Mouse (Mus musculus) lung, embryonic 14.5 days (tissue): Measurements from ENCODE around the gene Zbtb20. TPM values are rescaled to one million over a fixed set of nuclear protein-coding genes. Genes with fewer than 3 reads are reported as not detected.

Experiments used
- ATAC-seq: fragments of 200-750 bp; cut with Nextera tagmentation; 2 replicates; pipeline ENCODE4 v1.8.0; 2017; ENCODE audit warnings: mild to moderate bottlenecking, moderate TSS enrichment, moderate library complexity; ENCODE audit not compliant: insufficient read depth
- DNase-seq: peaks from one replicate; pipeline ENCODE4 v3.0.0-alpha.2; 2015
- H3K27ac ChIP-seq: fragments of 300-500 bp; sonication (generic); 2 replicates; pipeline ENCODE4 v1.5.1; 2014; ENCODE audit warnings: low read depth, mild to moderate bottlenecking, moderate library complexity
- H3K27me3 ChIP-seq: fragments of 300-500 bp; sonication (generic); 2 replicates; pipeline ENCODE4 v1.6.1; 2014; ENCODE audit warnings: low read length, control low read depth; ENCODE audit not compliant: insufficient read depth
- H3K36me3 ChIP-seq: fragments of 300-500 bp; sonication (generic); 2 replicates; pipeline ENCODE4 v1.6.1; 2014; ENCODE audit warnings: control low read depth; ENCODE audit not compliant: insufficient read depth
- H3K4me1 ChIP-seq: fragments of 300-500 bp; sonication (generic); 2 replicates; pipeline ENCODE4 v1.6.1; 2014; ENCODE audit warnings: antibody characterized with exemption, control low read depth; ENCODE audit not compliant: insufficient read depth
- H3K4me2 ChIP-seq: fragments of 300-500 bp; sonication (generic); 2 replicates; pipeline ENCODE4 v1.6.1; 2014; ENCODE audit warnings: mild to moderate bottlenecking
- H3K4me3 ChIP-seq: fragments of 300-500 bp; sonication (generic); 2 replicates; pipeline ENCODE4 v1.5.1; 2014; ENCODE audit warnings: low read depth, low read length
- H3K9ac ChIP-seq: fragments of 300-500 bp; sonication (generic); 2 replicates; pipeline ENCODE4 v1.6.1; 2014
- H3K9me3 ChIP-seq: fragments of 300-500 bp; sonication (generic); 2 replicates; pipeline ENCODE4 v1.6.1; 2016; ENCODE audit warnings: low read depth, low read length, control low read depth
- CTCF ChIP-seq: IDR thresholded peaks from 2 replicates; pipeline ENCODE4 v1.5.1; 2016; ENCODE audit warnings: antibody characterized with exemption, low read depth
- WGBS: fragments of 180-500 bp; shearing (Covaris S2); extraction: QIAGEN DNeasy Blood & Tissue Kit; methylation state at CpG from one replicate; pipeline ENCODE4 v1.1.7; 2014; 5-methylcytosine and 5-hydroxymethylcytosine counted together
- polyA plus RNA-seq: library from polyadenylated mRNA; unstranded; fragments of >200 nt; fragmentation: Nextera tagmentation; extraction: Ambion mirVana; gene quantifications from 2 replicates; pipeline ENCODE4 v1.2.1, GENCODE M21; 2014

Zbtb20 gene
- polyA plus RNA-seq, 1 experiment from 2014 or later = 17.6 TPM

DNA sequence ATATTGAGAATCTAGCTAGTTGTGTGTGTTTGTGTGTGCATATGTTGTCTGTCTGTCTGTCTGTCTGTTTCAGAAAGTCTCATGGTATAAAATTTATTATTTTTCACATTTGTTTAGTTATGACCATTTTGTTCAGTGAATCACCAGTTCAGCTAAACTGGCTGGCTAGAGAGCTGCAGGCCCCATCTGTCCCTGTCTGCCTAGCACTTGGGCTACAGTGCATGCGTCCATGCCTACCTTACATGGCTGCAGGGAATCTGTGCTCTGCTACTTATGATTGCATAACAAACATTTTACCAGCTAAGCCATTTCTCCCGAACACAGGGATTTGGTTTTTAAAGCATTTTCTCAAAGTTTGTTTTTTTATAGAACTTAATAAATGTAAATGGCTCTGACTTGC lies 150.7 kb downstream of the Zbtb20 start:
- no peaks in the 10 kb centered on the region for H3K27me3 ChIP-seq
- no peak overlapping the region for H3K9ac ChIP-seq
- no peaks in the 10 kb centered on the region for H3K4me1 ChIP-seq
- no peak for TF ChIP-seq CTCF
- H3K4me3 ChIP-seq = no peak overlapping the region
- H3K36me3 ChIP-seq = no peaks in the 10 kb centered on the region
- 69% methylated on average over 2 of the region's 2 CpGs for WGBS
- no peak for ATAC-seq
- no peak overlapping the region for H3K4me2 ChIP-seq
- H3K27ac ChIP-seq = no peak overlapping the region
- H3K9me3 ChIP-seq = no peaks in the 10 kb centered on the region
- no peak for DNase-seq

GRCm38 (mm10) chr16:43029243-43029642 lies 153.6 kb downstream of the Zbtb20 start:
- Histone ChIP-seq H3K27ac (no peak overlapping the region), H3K9ac (no peak overlapping the region), H3K4me2 (no peak overlapping the region), H3K9me3 (no peaks in the 10 kb centered on the region), H3K27me3 (no peaks in the 10 kb centered on the region), H3K36me3 (no peaks in the 10 kb centered on the region), H3K4me3 (no peak overlapping the region), H3K4me1 (no peaks in the 10 kb centered on the region)
- 57% methylated on average over 3 of the region's 3 CpGs for WGBS
- no peak for ATAC-seq
- no peak for TF ChIP-seq CTCF
- no peak for DNase-seq

- H3K36me3 ChIP-seq = no peaks in the 10 kb centered on the region
- whole genome bisulfite sequencing = 41% methylated on average over 6 of the region's 6 CpGs
- H3K27ac ChIP-seq = no peak overlapping the region
- DNase-seq (peak; percentile 13), ATAC-seq (no peak)
- no peak overlapping the region for H3K9ac ChIP-seq
- no peak for TF ChIP-seq CTCF
- H3K4me2 ChIP-seq = no peak overlapping the region
- no peak overlapping the region for H3K4me3 ChIP-seq
- H3K4me1 ChIP-seq = no peaks in the 10 kb centered on the region
- H3K9me3 ChIP-seq = no peaks in the 10 kb centered on the region
- no peaks in the 10 kb centered on the region for H3K27me3 ChIP-seq
These were observed 160.0 kb downstream of the Zbtb20 start for GRCm38 (mm10) chr16:43035709-43036108.

- H3K4me1 ChIP-seq = no peaks in the 10 kb centered on the region
- H3K4me2 ChIP-seq = no peak overlapping the region
- WGBS = 75% methylated on average over 5 of the region's 5 CpGs
- H3K4me3 ChIP-seq = no peak overlapping the region
- H3K9ac ChIP-seq = no peak overlapping the region
- H3K9me3 ChIP-seq = no peaks in the 10 kb centered on the region
- no peak overlapping the region for H3K27ac ChIP-seq
- H3K36me3 ChIP-seq = no peaks in the 10 kb centered on the region
- DNase-seq = no peak
- TF ChIP-seq CTCF = no peak
- no peaks in the 10 kb centered on the region for H3K27me3 ChIP-seq
- no peak for ATAC-seq
These were observed 160.8 kb downstream of the Zbtb20 start for GRCm38 (mm10) chr16:43036510-43036909.

GRCm38 (mm10) chr16:43037320-43037719 lies 161.6 kb downstream of the Zbtb20 start:
- 86% methylated on average over 4 of the region's 4 CpGs for whole genome bisulfite sequencing
- no peak overlapping the region for H3K27ac ChIP-seq
- no peak overlapping the region for H3K4me2 ChIP-seq
- no peak overlapping the region for H3K4me3 ChIP-seq
- no peaks in the 10 kb centered on the region for H3K36me3 ChIP-seq
- TF ChIP-seq CTCF = no peak
- no peak overlapping the region for H3K9ac ChIP-seq
- H3K9me3 ChIP-seq = no peaks in the 10 kb centered on the region
- H3K27me3 ChIP-seq = no peaks in the 10 kb centered on the region
- DNase-seq (no peak), ATAC-seq (no peak)
- H3K4me1 ChIP-seq = no peaks in the 10 kb centered on the region

- Histone ChIP-seq H3K27ac (no peak overlapping the region), H3K4me1 (no peaks in the 10 kb centered on the region), H3K27me3 (no peaks in the 10 kb centered on the region), H3K9ac (no peak overlapping the region), H3K36me3 (no peaks in the 10 kb centered on the region), H3K9me3 (no peaks in the 10 kb centered on the region), H3K4me3 (no peak overlapping the region), H3K4me2 (no peak overlapping the region)
- DNase-seq = no peak
- ATAC-seq = no peak
- no peak for TF ChIP-seq CTCF
These were observed 169.9 kb downstream of the Zbtb20 start for GRCm38 (mm10) chr16:43045611-43046010.

DNA sequence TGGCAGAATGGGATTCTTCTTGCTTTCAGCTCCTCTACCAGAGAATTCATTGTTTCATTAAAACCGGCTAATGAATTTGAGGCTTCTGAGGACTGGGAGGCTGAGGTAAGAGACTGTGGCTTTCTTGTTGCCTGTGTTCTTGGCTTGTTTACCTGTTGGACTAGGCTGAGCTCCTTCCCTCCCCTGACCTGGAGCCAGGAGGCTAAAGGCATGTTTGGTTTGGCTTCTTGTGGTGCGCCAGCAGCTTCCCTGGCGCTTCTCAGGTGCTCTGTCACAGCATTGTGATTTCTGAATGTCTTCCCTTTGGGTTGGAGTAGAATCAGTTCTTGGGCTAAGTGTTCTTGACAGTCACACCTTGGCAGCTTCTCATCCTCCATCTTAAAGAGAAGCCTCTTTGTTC lies 171.0 kb downstream of the Zbtb20 start:
- Histone ChIP-seq H3K4me1 (no peaks in the 10 kb centered on the region), H3K27ac (no peak overlapping the region), H3K9ac (no peak overlapping the region), H3K9me3 (no peaks in the 10 kb centered on the region), H3K27me3 (no peaks in the 10 kb centered on the region), H3K4me3 (no peak overlapping the region), H3K36me3 (no peaks in the 10 kb centered on the region), H3K4me2 (no peak overlapping the region)
- DNase-seq (no peak), ATAC-seq (no peak)
- WGBS = 78% methylated on average over 3 of the region's 3 CpGs
- no peak for TF ChIP-seq CTCF

- H3K4me1 ChIP-seq = no peaks in the 10 kb centered on the region
- WGBS = 69% methylated on average over 3 of the region's 3 CpGs
- TF ChIP-seq CTCF = no peak
- H3K27ac ChIP-seq = no peak overlapping the region
- H3K4me3 ChIP-seq = no peak overlapping the region
- H3K27me3 ChIP-seq = no peaks in the 10 kb centered on the region
- H3K9me3 ChIP-seq = no peaks in the 10 kb centered on the region
- no peak overlapping the region for H3K9ac ChIP-seq
- ATAC-seq = no peak
- no peaks in the 10 kb centered on the region for H3K36me3 ChIP-seq
- DNase-seq = no peak
- H3K4me2 ChIP-seq = no peak overlapping the region
These were observed 194.1 kb downstream of the Zbtb20 start for GRCm38 (mm10) chr16:43069666-43070295.
